Mouse (Mus musculus) liver, postnatal 0 days (tissue): ENCODE measurements around the gene Zc3h18.

Experiments
- CTCF ChIP-seq: sonication (generic); IDR thresholded peaks from 2 replicates; pipeline ENCODE4 v1.5.1; 2016; ENCODE audit warnings: antibody characterized with exemption, low read depth
- EP300 ChIP-seq: IDR thresholded peaks from 2 replicates; pipeline ENCODE4 v1.6.1; 2016; ENCODE audit warnings: antibody characterized with exemption, low read depth, mild to moderate bottlenecking

GRCm38 (mm10) chr8:122345181-122346095 lies 31.0 kb upstream of the Zc3h18 start:
- no peak for TF ChIP-seq CTCF
- no peak for TF ChIP-seq EP300
